Mouse (Mus musculus) gonadal fat pad, adult 2 months (tissue): Measurements from ENCODE around the gene Defa26. TPM values are rescaled to one million over a fixed set of nuclear protein-coding genes. Genes with fewer than 3 reads are reported as not detected.
"Not testable (repeated sequence)": the region's sequence is repeated elsewhere in the genome, so short reads cannot be mapped to it uniquely, and the experiment has no call there.

Experiments used
- DNase-seq: peaks from one replicate; pipeline ENCODE4 v3.0.0-alpha.2; 2012; ENCODE audit warnings: low read depth
- polyA plus RNA-seq: library from polyadenylated mRNA; depleted of rRNA; stranded (reverse); fragments of >200 nt; gene quantifications from 2 replicates; pipeline ENCODE4 v1.2.3, GENCODE M21; 2012; rRNA removed

The Defa26 gene
- polyA plus RNA-seq: not detected in 2 replicates

DNA sequence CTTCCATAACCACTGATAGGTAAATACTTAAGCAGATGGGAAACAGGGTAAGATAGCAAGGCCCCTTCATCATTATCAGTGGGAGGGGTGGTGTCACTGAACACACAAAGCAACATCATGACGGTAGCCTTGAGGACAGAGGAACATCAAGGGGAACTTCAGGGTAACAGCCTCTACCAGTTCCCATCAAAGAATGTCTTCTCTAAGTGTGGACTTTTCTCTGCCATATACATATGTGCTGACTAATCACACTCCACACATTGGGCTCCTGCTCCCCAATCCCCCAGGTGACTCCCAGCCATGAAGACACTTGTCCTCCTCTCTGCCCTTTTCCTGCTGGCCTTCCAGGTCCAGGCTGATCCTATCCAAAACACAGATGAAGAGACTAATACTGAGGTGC lies at the start of gene Defa26:
TSS of gene Defa26 (plus strand) at position 301 of the 400 bp plus-strand sequence.
- DNase-seq: not testable (repeated sequence)

DNA sequence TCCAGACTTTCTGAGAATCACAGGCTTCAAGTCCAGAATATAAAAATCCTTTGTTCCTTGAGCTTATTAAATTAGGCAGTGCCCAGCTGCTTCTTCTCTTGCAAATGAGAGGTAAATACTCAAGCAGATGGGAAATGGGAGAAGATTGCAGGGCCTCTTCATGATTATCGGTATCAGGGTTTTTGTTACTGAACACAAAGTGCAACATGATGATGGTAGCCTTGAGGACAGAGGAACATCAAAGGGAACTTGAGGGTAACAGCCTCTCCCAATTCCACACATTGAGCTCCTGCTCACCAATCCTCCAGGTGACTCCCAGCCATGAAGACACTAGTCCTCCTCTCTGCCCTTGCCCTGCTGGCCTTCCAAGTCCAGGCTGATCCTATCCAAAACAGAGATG lies 35.3 kb upstream of the Defa26 start, which contains the start of gene Defa28:
TSS of gene Defa28 (plus strand) at position 301 of the 400 bp plus-strand sequence.
- DNase-seq: not testable (repeated sequence)

DNA sequence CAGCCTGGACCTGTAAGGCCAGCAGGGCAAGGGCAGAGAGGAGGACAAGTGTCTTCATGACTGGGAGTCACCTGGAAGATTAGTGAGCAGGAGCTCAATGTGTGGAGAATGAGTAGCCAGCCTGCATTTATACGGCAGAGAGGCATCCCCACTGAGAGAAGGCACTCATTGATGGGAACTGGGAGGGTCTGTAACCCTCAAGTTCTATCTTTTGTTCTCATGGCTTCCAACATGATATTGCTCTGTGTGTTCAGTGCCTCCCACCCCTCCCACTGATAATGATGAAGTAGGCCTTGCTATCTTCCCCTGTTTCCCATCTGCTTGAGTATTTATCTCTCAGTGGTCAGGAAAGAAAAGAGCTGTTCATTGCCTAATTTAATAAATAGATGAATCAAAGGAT lies 23.6 kb upstream of the Defa26 start, which contains the start of gene Gm7861:
TSS of gene Gm7861 (minus strand) at position 101 of the 400 bp plus-strand sequence.
- not testable (repeated sequence) for DNase-seq

DNA sequence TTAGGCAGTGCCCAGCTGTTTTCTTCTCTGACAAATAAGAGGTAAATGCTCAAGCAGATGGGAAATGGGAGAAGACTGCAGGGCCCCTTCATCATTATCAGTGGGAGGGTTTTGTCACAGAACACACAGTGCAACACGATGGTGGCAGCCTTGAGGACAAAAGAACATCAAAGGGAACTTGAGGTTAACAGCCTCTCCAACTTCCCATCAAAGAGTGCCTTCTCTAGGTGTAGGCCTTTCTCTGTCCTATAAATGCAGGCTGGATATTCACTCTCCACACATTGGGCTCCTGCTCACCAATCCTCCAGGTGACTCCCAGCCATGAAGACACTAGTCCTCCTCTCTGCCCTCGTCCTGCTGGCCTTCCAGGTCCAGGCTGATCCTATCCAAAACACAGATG lies 37.5 kb downstream of the Defa26 start, which contains the start of gene Defa17:
TSS of gene Defa17 (plus strand) at position 301 of the 400 bp plus-strand sequence.
- DNase-seq: not testable (repeated sequence)

DNA sequence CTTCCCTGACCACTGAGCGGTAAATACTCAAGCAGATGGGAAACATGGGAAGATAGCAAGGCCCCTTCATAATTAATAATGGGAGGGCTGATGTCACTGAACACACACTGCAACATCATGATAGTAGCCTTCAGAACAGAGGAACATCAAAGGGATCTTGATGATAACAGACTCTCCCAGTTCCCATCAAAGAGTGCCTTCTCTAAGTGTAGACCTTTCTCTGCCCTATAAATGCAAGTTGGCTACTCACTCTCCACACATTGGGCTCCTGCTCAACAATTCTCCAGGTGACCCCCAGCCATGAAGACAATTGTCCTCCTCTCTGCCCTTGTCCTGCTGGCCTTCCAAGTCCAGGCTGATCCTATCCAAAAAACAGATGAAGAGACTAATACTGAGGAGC lies 47.5 kb downstream of the Defa26 start, which contains the start of gene Defa34:
TSS of gene Defa34 (plus strand) at position 301 of the 400 bp plus-strand sequence.
- not testable (repeated sequence) for DNase-seq

Other genes with a start within 250 kb of the Defa26 start
- not detected in 2 replicates for gene Defa2, start 239.7 kb upstream of the Defa26 start, polyA plus RNA-seq
- gene Defa33, start 226.4 kb upstream of the Defa26 start, polyA plus RNA-seq: not detected in 2 replicates
- gene Defa36, start 190.8 kb upstream of the Defa26 start, polyA plus RNA-seq: not detected in 2 replicates
- not detected in 2 replicates for gene Gm7849, start 161.6 kb upstream of the Defa26 start, polyA plus RNA-seq
- gene Defa20, start 108.9 kb upstream of the Defa26 start, polyA plus RNA-seq: not detected in 2 replicates
- not detected in 2 replicates for gene Defa32, start 89.2 kb upstream of the Defa26 start, polyA plus RNA-seq
- gene Defa37, start 52.8 kb upstream of the Defa26 start, polyA plus RNA-seq: not detected in 2 replicates
- gene Defa28, start 35.2 kb upstream of the Defa26 start, polyA plus RNA-seq: not detected in 2 replicates
- not detected in 2 replicates for gene Gm7861, start 23.7 kb upstream of the Defa26 start, polyA plus RNA-seq
- not detected in 2 replicates for gene Defa17, start 37.6 kb downstream of the Defa26 start, polyA plus RNA-seq
- not detected in 2 replicates for gene Defa34, start 47.6 kb downstream of the Defa26 start, polyA plus RNA-seq
- gene AY761184, start 85.5 kb downstream of the Defa26 start, polyA plus RNA-seq: 0.34 and 0.41 TPM in 2 replicates
- gene Defa24, start 116.3 kb downstream of the Defa26 start, polyA plus RNA-seq: not detected in 2 replicates
- 0.93 TPM in 1 of 2 replicates, not detected in the other for gene Defb50, start 205.4 kb downstream of the Defa26 start, polyA plus RNA-seq
- 39.8 and 171 TPM in 2 replicates for gene Defb2, start 221.7 kb downstream of the Defa26 start, polyA plus RNA-seq
- 9.6 and 34.1 TPM in 2 replicates for gene Defb10, start 240.7 kb downstream of the Defa26 start, polyA plus RNA-seq